Mouse (Mus musculus): ENCODE measurements around the gene Abhd8. TPM values are rescaled to one million over a fixed set of nuclear protein-coding genes. Genes with fewer than 3 reads are reported as not detected.

Abhd8 gene
- 10 to 100 TPM; 23.8 to 26.6 TPM for total RNA-seq (2021)
- long read RNA-seq, experiment 1, transcript Abhd8-201 (5 exons, 1,978 nt): major isoform, 34 of 39 reads
- long read RNA-seq, experiment 1, partial matches to known transcripts: 1 of 39 reads
- long read RNA-seq, experiment 1, other reads (novel, unspliced or antisense): 4 of 39 reads
- long read RNA-seq, experiment 2, transcript Abhd8-201 (5 exons, 1,978 nt): major isoform, 21 of 23 reads
- long read RNA-seq, experiment 2, partial matches to known transcripts: 1 of 23 reads
- long read RNA-seq, experiment 2, other reads (novel, unspliced or antisense): 1 of 23 reads

- DNase-seq: peak; percentile 98 to 99
These were observed at the start of gene Abhd8 for GRCm38 (mm10) chr8:71463188-71464033. Gene Abhd8, minus strand, starts transcription at chr8:71463655.

GRCm38 (mm10) chr8:71511644-71512043 is 48.2 kb upstream of the Abhd8 start, which contains the start of gene Plvap:
Gene Plvap, minus strand, starts transcription at chr8:71511752.
- DNase-seq: peak in 1 of 2 experiments; percentile 48

- DNase-seq: peak; percentile 39 to 61
These were observed 45.9 kb upstream of the Abhd8 start for GRCm38 (mm10) chr8:71509316-71509715.

- peak; percentile 81 to 86 for DNase-seq
These were observed 44.2 kb upstream of the Abhd8 start for GRCm38 (mm10) chr8:71507589-71508104.

- DNase-seq: peak; percentile 60 to 72
These were observed 42.5 kb upstream of the Abhd8 start for GRCm38 (mm10) chr8:71505979-71506378.

- no peak for DNase-seq
These were observed 41.9 kb upstream of the Abhd8 start for GRCm38 (mm10) chr8:71505326-71505725.

- DNase-seq: no peak
These were observed 40.9 kb upstream of the Abhd8 start for GRCm38 (mm10) chr8:71504349-71504748.

- DNase-seq: peak; percentile 27 to 48
These were observed 35.6 kb upstream of the Abhd8 start for GRCm38 (mm10) chr8:71498816-71499690.

- DNase-seq: peak; percentile 58 to 82
These were observed 34.5 kb upstream of the Abhd8 start for GRCm38 (mm10) chr8:71497881-71498501.

GRCm38 (mm10) chr8:71497077-71497645 is 33.7 kb upstream of the Abhd8 start:
- DNase-seq: no peak

GRCm38 (mm10) chr8:71496481-71496880 is 33.0 kb upstream of the Abhd8 start:
- peak; percentile 94 to 96 for DNase-seq

GRCm38 (mm10) chr8:71495811-71496210 is 32.4 kb upstream of the Abhd8 start:
- DNase-seq: peak; percentile 22 to 49

- peak; percentile 91 to 92 for DNase-seq
These were observed 31.6 kb upstream of the Abhd8 start for GRCm38 (mm10) chr8:71495039-71495438.

- DNase-seq: peak; percentile 95 to 96
These were observed 25.0 kb upstream of the Abhd8 start for GRCm38 (mm10) chr8:71488454-71488853.

- peak; percentile 89 to 91 for DNase-seq
These were observed 24.4 kb upstream of the Abhd8 start, which contains the start of gene Gtpbp3 for GRCm38 (mm10) chr8:71487691-71488445. Gene Gtpbp3, plus strand, starts transcription at chr8:71488103.

GRCm38 (mm10) chr8:71486136-71486529 is 22.7 kb upstream of the Abhd8 start:
- DNase-seq: peak in 1 of 2 experiments; percentile 56

GRCm38 (mm10) chr8:71485142-71486135 is 22.0 kb upstream of the Abhd8 start, which contains the start of gene Ano8:
Gene Ano8, minus strand, starts transcription at chr8:71485963.
- DNase-seq: peak; percentile 89 to 91

- no peak for DNase-seq
These were observed 21.3 kb upstream of the Abhd8 start for GRCm38 (mm10) chr8:71484736-71485135.

GRCm38 (mm10) chr8:71483932-71484331 is 20.5 kb upstream of the Abhd8 start:
- DNase-seq: peak in 1 of 2 experiments; percentile 48

All from heart, adult 18-20 months (tissue).